Mouse (Mus musculus) neural tube, embryonic 12.5 days (tissue): ENCODE measurements around the gene Nt5m. TPM values are rescaled to one million over a fixed set of nuclear protein-coding genes. Genes with fewer than 3 reads are reported as not detected.
"Not testable (repeated sequence)": the region's sequence is repeated elsewhere in the genome, so short reads cannot be mapped to it uniquely, and the experiment has no call there.

ENCODE experiments used
- ATAC-seq: fragments of 200-750 bp; cut with Nextera tagmentation; 2 replicates; pipeline ENCODE4 v1.8.0; 2017; ENCODE audit warnings: low read depth, mild to moderate bottlenecking, moderate TSS enrichment, moderate library complexity; ENCODE audit not compliant: low FRiP score
- H3K27ac ChIP-seq: fragments of 300-500 bp; sonication (generic); 2 replicates; pipeline ENCODE4 v1.5.1; 2016
- H3K27me3 ChIP-seq: fragments of 300-500 bp; sonication (generic); replicated peaks from 2 replicates; pipeline ENCODE4 v1.6.1; 2016; ENCODE audit warnings: mild to moderate bottlenecking
- H3K36me3 ChIP-seq: fragments of 300-500 bp; sonication (generic); 2 replicates; pipeline ENCODE4 v1.6.1; 2016; ENCODE audit warnings: mild to moderate bottlenecking
- H3K4me1 ChIP-seq: fragments of 300-500 bp; sonication (generic); 2 replicates; pipeline ENCODE4 v1.6.1; 2016
- H3K4me2 ChIP-seq: fragments of 300-500 bp; sonication (generic); replicated peaks from 2 replicates; pipeline ENCODE4 v1.6.1; 2016; ENCODE audit warnings: mild to moderate bottlenecking
- H3K4me3 ChIP-seq: fragments of 300-500 bp; sonication (generic); 2 replicates; pipeline ENCODE4 v1.5.1; 2016
- H3K9ac ChIP-seq: fragments of 300-500 bp; sonication (generic); 2 replicates; pipeline ENCODE4 v1.6.1; 2016; ENCODE audit warnings: mild to moderate bottlenecking
- H3K9me3 ChIP-seq: fragments of 300-500 bp; sonication (generic); 2 replicates; pipeline ENCODE4 v1.6.1; 2016; ENCODE audit warnings: mild to moderate bottlenecking
- WGBS: fragments of 180-500 bp; shearing (Covaris S2); methylation state at CpG from one replicate; pipeline ENCODE4 v1.1.7; 2016; 5-methylcytosine and 5-hydroxymethylcytosine counted together
- polyA plus RNA-seq: library from polyadenylated mRNA; unstranded; fragments of >200 nt; fragmentation: Nextera tagmentation; extraction: Ambion mirVana; gene quantifications from 2 replicates; pipeline ENCODE4 v1.2.1, GENCODE M21; 2016

The Nt5m gene
- polyA plus RNA-seq, 1 experiment from 2014 or later = 53.8 TPM

DNA sequence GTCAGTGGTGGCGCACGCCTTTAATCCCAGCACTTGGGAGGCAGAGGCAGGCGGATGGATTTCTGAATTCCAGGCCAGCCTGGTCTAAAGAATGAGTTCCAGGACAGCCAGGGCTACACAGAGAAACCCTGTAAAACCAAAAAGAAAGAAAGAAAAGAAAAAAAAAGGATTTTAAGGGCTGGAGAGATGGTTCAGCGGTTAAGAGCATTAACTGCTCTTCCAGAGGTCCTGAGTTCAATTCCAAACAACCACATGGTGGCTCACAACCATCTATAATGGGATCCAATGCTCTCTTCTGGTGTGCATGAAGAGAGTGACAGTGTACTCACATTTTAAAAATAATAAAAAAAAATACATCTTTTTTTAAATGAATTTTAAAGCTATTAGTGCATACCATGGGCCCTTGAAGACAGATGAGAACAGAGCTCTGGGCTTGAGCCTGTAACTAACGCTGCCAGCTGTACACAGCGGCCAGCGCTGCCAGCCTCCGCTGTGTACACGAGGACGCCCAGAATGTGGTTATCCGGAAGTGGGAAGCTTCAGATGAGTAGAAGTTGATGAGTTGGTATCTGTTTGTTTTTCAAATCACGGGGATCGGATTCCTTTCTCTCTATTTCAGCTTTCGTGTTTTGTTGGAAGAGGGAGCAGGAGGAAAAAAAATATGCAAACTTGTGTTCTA, 28.6 kb upstream of the Nt5m start:
- Histone ChIP-seq H3K4me1 (peaks cover 10% of the 10 kb centered on the region), H3K4me3 (peak overlapping the region; percentile 63), H3K9ac (0 out of 2 replicates have a peak overlapping the region, but pooled peaks have one; percentile 84), H3K27me3 (no peaks in the 10 kb centered on the region), H3K36me3 (peaks cover 24% of the 10 kb centered on the region), H3K4me2 (peak overlapping the region; percentile 85), H3K9me3 (no peaks in the 10 kb centered on the region), H3K27ac (0 out of 2 replicates have a peak overlapping the region, but pooled peaks have one; percentile 88)
- ATAC-seq = no peak
- 71% methylated on average over 14 of the region's 14 CpGs for WGBS

DNA sequence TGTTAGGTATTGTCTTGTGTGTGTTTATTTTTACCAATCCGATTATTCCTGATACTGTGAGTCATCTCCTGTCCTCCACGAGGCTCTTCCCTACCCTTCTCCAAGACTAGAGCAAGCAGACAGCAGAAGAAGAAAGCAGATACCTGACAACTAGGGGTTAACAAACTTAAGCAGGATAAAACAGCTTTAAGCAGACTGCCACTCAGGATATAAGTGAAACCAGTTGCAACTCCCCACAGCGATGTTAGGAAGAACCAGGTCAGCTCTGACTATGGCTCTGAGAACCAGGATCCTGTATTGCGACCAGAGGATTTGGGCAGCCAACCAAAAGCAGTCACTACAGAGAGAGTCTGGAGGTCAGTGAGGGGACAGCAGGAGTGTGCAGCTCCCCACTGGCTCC, 28.0 kb upstream of the Nt5m start:
- no peak overlapping the region for H3K9ac ChIP-seq
- no peak overlapping the region for H3K4me3 ChIP-seq
- no peaks in the 10 kb centered on the region for H3K27me3 ChIP-seq
- peaks cover 10% of the 10 kb centered on the region for H3K4me1 ChIP-seq
- no peak for ATAC-seq
- H3K27ac ChIP-seq = no peak overlapping the region
- 82% methylated on average over 4 of the region's 4 CpGs for WGBS
- H3K4me2 ChIP-seq = no peak overlapping the region
- H3K36me3 ChIP-seq = peaks cover 24% of the 10 kb centered on the region
- H3K9me3 ChIP-seq = no peaks in the 10 kb centered on the region

DNA sequence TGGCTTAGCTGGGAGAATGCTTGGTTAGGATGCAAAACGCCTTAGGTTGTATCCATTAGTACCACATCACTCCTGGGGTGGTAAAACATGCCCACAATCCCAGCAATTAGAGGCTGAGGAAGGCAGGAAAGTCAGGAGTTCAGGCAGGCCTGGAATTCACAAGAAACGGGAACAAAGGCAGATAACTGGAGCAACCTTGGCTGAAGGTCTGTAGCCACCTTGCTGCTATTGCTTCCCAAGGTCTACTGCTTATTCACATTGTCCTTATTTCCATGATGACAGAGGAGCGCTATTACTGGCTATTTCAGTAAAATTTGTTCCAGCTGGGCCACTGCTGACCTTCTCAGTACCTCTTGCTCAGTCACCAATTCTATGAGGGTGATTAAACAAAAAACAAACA, 26.0 kb upstream of the Nt5m start:
- Histone ChIP-seq H3K9me3 (no peaks in the 10 kb centered on the region), H3K9ac (no peak overlapping the region), H3K4me1 (peaks cover 9% of the 10 kb centered on the region), H3K27me3 (no peaks in the 10 kb centered on the region), H3K27ac (no peak overlapping the region), H3K4me2 (no peak overlapping the region), H3K36me3 (peaks cover 29% of the 10 kb centered on the region), H3K4me3 (no peak overlapping the region)
- WGBS = 73% methylated on average over 3 of the region's 3 CpGs
- no peak for ATAC-seq

DNA sequence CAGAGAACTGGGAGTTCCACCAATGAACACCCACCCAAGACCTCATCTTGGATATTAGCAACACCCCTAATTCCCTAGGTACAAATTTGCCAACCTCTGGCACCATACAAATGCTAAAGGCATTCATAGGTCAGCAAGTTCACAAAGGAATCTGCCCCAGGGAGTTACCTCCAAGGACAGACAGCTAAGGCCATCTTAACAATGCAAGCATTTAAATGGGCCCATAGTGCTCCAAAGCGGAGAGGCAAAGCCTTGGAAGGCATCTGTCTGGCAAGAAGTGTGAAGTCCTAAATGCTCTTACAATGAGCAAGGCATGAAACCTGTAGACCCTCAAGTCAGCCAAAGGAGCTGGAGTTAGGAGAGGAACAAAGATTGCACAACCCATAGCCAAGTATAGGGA, 24.9 kb upstream of the Nt5m start:
- Histone ChIP-seq H3K4me2 (no peak overlapping the region), H3K4me3 (no peak overlapping the region), H3K36me3 (peaks cover 39% of the 10 kb centered on the region), H3K27ac (no peak overlapping the region), H3K27me3 (no peaks in the 10 kb centered on the region), H3K4me1 (no peaks in the 10 kb centered on the region), H3K9ac (no peak overlapping the region; the same call in 1 of the 2 replicates), H3K9me3 (no peaks in the 10 kb centered on the region)
- no peak for ATAC-seq
- 78% methylated on average over 1 of the region's 1 CpGs for WGBS

DNA sequence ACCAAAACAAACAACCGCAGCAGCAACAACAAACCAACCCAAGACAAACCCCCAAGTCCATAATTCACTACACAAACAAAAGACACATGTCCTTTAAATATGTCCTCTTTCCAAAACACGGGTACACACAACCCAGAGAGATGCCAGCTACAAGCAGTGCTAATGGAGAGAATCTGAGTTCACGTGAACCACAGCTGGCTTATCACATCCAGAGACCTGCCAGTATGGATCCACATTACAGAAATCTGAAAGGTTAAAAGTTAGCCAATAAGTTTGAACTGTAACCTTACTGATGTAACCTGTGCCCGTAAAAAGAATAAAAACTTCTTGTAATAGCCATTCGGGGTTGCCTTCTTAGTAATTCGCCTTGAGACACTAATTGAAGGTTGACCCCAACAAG, 24.3 kb upstream of the Nt5m start:
- H3K27ac ChIP-seq = no peak overlapping the region
- no peaks in the 10 kb centered on the region for H3K4me1 ChIP-seq
- no peak overlapping the region for H3K4me2 ChIP-seq
- no peaks in the 10 kb centered on the region for H3K9me3 ChIP-seq
- no peaks in the 10 kb centered on the region for H3K27me3 ChIP-seq
- peaks cover 45% of the 10 kb centered on the region for H3K36me3 ChIP-seq
- WGBS = 87% methylated on average over 6 of the region's 6 CpGs
- H3K9ac ChIP-seq = no peak overlapping the region
- no peak overlapping the region for H3K4me3 ChIP-seq
- ATAC-seq = no peak

DNA sequence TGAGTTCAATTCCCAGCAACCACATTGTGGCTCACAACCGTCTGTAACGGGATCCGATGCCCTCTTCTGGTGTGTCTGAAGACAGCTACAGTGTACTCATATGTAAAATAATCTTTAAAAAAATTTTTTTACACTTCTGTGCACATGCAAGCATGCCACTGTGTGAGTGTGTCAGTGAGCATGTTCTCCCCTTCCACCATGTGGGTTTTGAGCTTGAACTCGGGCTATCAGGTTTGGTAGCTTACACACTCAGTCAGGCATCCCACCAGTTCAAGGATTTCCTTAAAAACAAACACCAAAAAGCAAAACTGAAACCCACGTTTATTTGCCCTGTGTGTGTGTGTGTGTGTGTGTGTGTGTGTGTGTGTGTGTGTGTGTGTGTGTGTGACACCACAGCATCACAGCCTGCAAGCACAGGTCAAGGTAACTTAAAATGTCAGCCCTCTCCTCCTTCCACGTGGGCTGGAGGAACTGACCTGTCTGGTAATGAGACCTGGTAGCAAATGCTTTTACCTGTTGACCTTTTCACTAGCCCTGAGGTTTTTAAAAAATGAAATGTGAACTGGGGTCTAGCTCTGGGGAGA, 23.7 kb upstream of the Nt5m start:
- ATAC-seq = no peak
- Histone ChIP-seq H3K27me3 (no peaks in the 10 kb centered on the region), H3K4me3 (no peak overlapping the region), H3K9me3 (no peaks in the 10 kb centered on the region), H3K9ac (no peak overlapping the region), H3K36me3 (peaks cover 52% of the 10 kb centered on the region), H3K4me2 (no peak overlapping the region), H3K27ac (no peak overlapping the region), H3K4me1 (no peaks in the 10 kb centered on the region)
- WGBS = 90% methylated on average over 6 of the region's 6 CpGs

DNA sequence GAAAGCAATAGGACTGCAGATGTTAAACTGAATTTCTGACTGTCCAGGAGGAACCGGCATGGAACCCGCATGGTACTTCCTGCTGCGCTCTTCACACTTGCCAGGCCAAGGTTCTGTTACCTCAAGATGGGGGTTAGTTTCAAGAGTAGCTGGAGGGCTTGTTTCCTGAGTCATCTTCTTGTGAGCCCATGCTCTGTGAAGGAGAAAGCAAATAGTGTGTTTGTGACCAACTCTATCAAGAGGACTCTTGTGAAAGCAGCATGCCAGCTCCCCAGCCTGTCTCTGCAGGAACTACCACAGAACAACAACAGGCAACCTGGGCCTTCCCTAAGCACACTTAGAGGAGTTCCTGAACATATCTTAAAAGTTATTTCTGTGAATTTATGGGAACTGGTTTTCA, 21.3 kb upstream of the Nt5m start:
- H3K27me3 ChIP-seq = no peaks in the 10 kb centered on the region
- H3K4me3 ChIP-seq = no peak overlapping the region
- no peak overlapping the region for H3K27ac ChIP-seq
- peaks cover 69% of the 10 kb centered on the region for H3K36me3 ChIP-seq
- H3K4me1 ChIP-seq = no peaks in the 10 kb centered on the region
- H3K4me2 ChIP-seq = no peak overlapping the region
- no peaks in the 10 kb centered on the region for H3K9me3 ChIP-seq
- no peak overlapping the region for H3K9ac ChIP-seq
- 92% methylated on average over 3 of the region's 3 CpGs for WGBS
- no peak for ATAC-seq

DNA sequence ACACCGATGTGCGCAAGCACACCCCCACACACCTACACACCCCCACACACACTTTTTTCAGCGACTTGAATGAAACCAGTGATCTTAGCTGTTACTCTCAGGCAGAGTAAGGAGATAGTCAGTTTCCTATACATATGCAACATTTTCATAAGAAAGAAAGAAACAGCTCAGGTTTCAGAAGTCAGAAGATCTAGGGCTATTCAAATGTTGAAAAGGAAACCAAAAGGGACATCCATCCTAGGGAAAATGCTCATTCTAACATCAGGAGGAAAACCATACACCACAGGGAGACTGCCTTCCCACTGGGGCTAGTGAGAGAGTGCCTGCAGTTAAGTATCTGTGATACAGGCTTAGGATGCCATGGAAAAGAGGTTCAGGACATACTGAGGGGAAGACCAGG, 17.6 kb upstream of the Nt5m start:
- Histone ChIP-seq H3K27me3 (no peaks in the 10 kb centered on the region), H3K27ac (no peak overlapping the region), H3K4me2 (no peak overlapping the region), H3K4me3 (no peak overlapping the region), H3K9ac (no peak overlapping the region), H3K9me3 (no peaks in the 10 kb centered on the region), H3K36me3 (peaks cover 88% of the 10 kb centered on the region), H3K4me1 (no peaks in the 10 kb centered on the region)
- WGBS = 88% methylated on average over 3 of the region's 3 CpGs
- no peak for ATAC-seq

DNA sequence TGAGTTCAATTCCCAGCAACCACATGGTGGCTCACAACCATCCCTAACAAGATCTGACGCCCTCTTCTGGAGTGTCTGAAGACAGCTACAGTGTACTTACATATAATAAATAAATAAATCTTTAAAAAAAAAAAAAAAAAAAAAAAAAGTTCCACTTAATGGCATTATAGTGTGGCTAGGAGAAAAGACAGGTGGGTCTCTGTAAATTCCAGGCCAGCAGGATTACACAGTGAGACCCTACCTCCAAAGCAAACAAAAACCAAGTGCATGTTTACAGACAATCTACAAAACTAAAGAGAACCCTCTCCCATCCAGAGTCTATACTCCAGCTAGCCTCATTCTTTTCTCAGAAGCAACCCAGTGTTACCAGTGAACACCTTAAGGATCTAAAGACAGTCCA, 1.5 kb upstream of the Nt5m start:
- not testable (repeated sequence) for ATAC-seq, H3K27ac ChIP-seq, H3K9ac ChIP-seq, H3K9me3 ChIP-seq, H3K4me3 ChIP-seq, H3K27me3 ChIP-seq
- no CpG with 5 or more reads among the region's 1 CpGs for WGBS
- Histone ChIP-seq H3K4me1 (peaks cover 16% of the 10 kb centered on the region), H3K36me3 (peaks cover 30% of the 10 kb centered on the region), H3K4me2 (peak overlapping the region; percentile 69; the same call in 1 of the 2 replicates)

DNA sequence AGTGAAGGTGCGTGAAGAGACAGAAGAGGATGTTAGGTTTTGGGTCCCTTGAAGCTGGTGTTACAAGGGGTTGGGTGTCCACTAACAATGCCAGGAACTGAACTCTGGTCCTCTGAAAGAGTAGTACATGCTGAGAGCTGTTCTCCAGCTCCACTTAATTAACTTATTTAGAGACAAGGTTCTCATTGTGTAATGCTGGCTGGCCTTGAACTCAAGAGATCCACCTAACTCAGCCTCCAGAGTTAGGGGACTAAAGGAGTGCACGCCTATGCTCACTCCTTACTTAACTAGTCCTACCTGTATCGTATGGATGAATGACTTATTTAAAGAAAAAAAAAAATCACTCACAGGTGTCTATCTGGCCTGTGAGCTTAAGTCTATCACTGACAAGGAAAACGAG, 821 bp upstream of the Nt5m start:
- Histone ChIP-seq H3K9me3 (no peaks in the 10 kb centered on the region), H3K4me1 (peaks cover 16% of the 10 kb centered on the region), H3K9ac (peak overlapping the region; percentile 90), H3K4me2 (peak overlapping the region; percentile 69), H3K36me3 (peaks cover 26% of the 10 kb centered on the region), H3K27me3 (no peaks in the 10 kb centered on the region), H3K27ac (no peak overlapping the region), H3K4me3 (peak overlapping the region; percentile 96)
- no peak for ATAC-seq
- 64% methylated on average over 4 of the region's 4 CpGs for WGBS

DNA sequence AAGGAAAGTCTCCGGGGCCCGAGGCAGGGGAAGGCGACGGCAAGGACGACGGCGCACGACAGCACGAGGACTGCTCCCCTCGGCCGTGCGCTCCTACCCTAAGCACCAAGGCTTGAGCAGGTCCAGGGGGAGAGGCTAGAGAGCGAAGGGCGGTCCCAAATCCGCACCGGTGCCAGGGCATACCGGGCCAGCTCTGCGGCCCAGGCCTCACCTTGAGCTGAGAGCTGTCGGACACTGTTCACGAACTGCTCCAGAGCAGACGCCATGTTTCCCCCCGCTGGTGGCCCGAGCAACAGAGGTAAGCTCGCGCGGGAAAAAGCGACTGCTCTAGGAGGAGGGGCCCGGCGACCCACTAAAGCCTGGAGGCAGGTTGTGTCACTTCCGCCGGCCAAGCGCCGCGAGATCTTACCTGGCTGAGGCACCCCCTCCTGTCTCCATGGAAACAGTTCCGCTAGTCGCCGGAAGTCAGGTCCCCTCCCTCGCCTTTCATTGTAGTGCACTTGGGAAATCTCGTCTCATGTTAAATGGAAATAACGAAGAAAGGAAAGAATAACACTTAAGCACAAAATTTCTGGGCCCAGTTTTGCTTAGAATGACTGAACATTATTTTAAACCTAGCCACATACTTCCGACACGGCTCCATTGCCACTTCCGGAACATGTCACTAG, 346 bp downstream of the Nt5m start, which contains the start of gene Cops3:
TSS of gene Cops3 (minus strand) at position 380 of the 668 bp plus-strand sequence.
- ATAC-seq = peak; percentile 98
- Histone ChIP-seq H3K9me3 (no peaks in the 10 kb centered on the region), H3K27me3 (no peaks in the 10 kb centered on the region), H3K27ac (peak within 1 kb of the TSS; percentile 94), H3K36me3 (peaks cover 21% of the 10 kb centered on the region), H3K4me1 (peaks cover 16% of the 10 kb centered on the region), H3K9ac (peak within 1 kb of the TSS; percentile 90), H3K4me3 (peak within 1 kb of the TSS; percentile 96), H3K4me2 (peak within 1 kb of the TSS; percentile 69)
- WGBS = 2% methylated on average over 43 of the region's 43 CpGs

DNA sequence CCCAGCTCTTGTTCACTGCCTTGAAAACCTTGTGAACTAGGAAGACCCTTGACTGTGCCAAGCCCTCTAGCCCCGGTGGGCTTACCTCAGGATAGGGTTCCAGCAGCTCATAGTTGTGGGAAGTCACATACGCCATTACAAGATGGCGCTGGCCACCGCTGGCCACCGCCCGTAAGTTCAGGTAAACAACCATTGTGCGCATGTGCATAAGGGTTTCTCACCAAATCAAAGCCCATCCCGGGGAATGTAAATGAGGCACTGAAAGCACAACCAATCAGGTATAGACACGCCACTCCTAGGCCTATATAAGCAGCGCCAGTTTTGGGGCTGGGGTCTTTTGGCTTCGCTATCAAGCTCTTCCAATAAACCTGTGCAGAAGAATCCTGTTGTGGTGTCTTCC, 7.1 kb downstream of the Nt5m start:
- Histone ChIP-seq H3K27ac (no peak overlapping the region), H3K9me3 (no peaks in the 10 kb centered on the region), H3K4me1 (peaks cover 13% of the 10 kb centered on the region; the same call in 1 of the 2 replicates), H3K36me3 (no peaks in the 10 kb centered on the region), H3K27me3 (no peaks in the 10 kb centered on the region), H3K4me2 (no peak overlapping the region), H3K9ac (no peak overlapping the region), H3K4me3 (no peak overlapping the region)
- ATAC-seq = no peak
- WGBS = 97% methylated on average over 11 of the region's 11 CpGs
